Mouse (Mus musculus): Measurements from ENCODE around the gene Bcl6.

DNA sequence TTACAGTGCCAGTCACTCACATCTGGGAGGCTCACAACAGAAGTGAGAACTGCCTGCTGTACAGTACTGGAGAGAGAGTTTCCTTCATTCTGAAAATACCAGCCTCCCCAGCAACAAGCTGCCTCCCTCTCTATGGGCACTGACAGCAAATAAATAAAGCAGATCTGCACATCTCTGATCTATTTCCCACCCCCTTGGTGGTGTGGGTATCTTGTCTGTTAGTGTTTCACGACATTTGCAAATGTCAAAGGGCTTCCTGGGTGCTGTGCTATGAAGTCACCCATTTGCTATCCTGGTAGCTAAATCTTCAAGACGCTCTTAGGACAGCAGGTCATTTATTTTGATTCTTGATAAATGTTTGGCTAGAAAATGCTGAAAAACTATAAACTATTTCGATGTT, 8.6 kb upstream of the Bcl6 start:
- no peak for TF ChIP-seq CTCF (IDR thresholded peaks at IDR 0.05; ENCODE audit: control insufficient read depth, insufficient read depth, insufficient replicate concordance, low read depth, low read length)
- no peak for TF ChIP-seq POLR2A (IDR thresholded peaks at IDR 0.05; ENCODE audit: control insufficient read depth, low read depth, low read length)
